Mouse (Mus musculus): ENCODE data around the gene Tubg1. TPM values are rescaled to one million over a fixed set of nuclear protein-coding genes. Genes with fewer than 3 reads are reported as not detected.

Gene Tubg1
- 10 to 100 TPM; 52.1 to 52.7 TPM for total RNA-seq (2021)
- long read RNA-seq, experiment 1, transcript Tubg1-201 (11 exons, 1,802 nt), result major isoform, 89 of 102 reads
- long read RNA-seq, experiment 1, partial matches to known transcripts, result 3 of 102 reads
- long read RNA-seq, experiment 1, other reads (novel, unspliced or antisense), result 10 of 102 reads
- long read RNA-seq, experiment 2, transcript Tubg1-201 (11 exons, 1,802 nt), result major isoform, 107 of 121 reads
- long read RNA-seq, experiment 2, partial matches to known transcripts, result 5 of 121 reads
- long read RNA-seq, experiment 2, other reads (novel, unspliced or antisense), result 9 of 121 reads

DNA sequence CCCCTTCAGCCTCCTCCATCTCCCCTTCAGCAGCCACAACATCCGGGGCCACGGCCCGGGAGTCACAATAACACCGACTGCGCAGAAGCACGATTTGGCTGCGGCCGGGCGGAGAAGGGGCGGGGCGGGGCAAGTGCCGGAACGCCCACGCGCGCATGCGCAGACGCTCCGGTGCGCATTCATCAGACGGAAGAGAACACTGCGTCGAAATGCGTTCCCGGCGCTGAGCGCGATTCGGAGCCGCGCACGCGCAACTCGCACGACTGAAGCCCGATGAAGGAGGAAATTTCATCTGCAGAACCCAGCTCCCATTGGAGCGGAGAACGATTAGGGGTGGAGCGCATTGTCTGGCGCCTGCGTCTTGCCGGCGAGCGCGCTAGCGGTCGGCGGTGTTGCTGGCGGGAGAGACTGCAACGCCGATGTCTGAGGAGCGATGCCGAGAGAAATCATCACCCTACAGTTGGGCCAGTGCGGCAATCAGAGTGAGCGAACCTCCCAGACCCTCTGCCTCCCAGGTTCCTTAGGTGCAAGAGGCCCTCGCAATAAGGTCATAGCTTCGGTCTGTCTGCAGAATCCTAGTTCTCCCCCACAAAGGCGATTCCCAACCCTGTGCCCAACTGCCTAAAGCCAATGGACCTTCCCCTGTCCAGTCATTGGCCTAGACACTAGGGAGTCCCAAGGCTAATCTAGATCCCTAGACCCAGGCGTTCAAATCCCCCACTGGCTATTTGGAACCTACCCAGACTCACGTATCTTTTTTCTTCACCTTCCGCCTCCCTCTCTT, at the start of gene Tubg1, which contains the start of gene Retreg3:
Gene Tubg1 (plus strand): TSS at position 178 of the 784 bp plus-strand sequence.
Gene Retreg3 (minus strand): TSS at position 133 of the 784 bp plus-strand sequence.
- intact Hi-C loops (cut with DNase I), result loop anchor here (10.0 kb wide), 1 partner anchor 55 kb away; the partner anchor contains the start of genes Ccr10, Cntnap1 and Plekhh3
- peak; percentile 99 to 100 for DNase-seq (ENCODE audit: low spot score in 2 of 2)

DNA sequence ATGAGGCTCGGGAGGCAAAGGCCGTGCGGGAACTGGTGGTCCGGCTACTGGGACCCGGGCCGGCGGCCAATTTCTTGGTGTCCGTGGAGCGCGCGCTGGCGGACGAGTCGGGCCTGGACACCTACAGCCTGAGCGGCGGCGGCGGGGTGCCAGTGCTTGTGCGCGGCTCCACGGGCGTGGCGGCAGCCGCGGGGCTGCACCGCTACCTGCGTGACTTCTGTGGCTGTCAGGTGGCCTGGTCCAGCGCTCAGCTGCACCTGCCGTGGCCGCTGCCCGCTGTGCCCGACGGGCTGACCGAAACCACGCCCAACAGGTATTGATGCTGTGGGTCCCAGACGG, 49.6 kb upstream of the Tubg1 start:
- intact Hi-C loops (cut with DNase I), result no loop called here
- no peak for DNase-seq (ENCODE audit: low spot score in 2 of 2)

GRCm38 (mm10) chr11:101070987-101071386, 48.8 kb upstream of the Tubg1 start:
- intact Hi-C loops (cut with DNase I), result no loop called here
- DNase-seq (ENCODE audit: low spot score in 2 of 2), result no peak

GRCm38 (mm10) chr11:101071810-101072428, 47.8 kb upstream of the Tubg1 start:
- intact Hi-C loops (cut with DNase I), result no loop called here
- DNase-seq (ENCODE audit: low spot score in 2 of 2), result no peak

GRCm38 (mm10) chr11:101078121-101078520, 41.6 kb upstream of the Tubg1 start, which contains the start of gene Hsd17b1:
Gene Hsd17b1 (plus strand): TSS chr11:101078411.
- intact Hi-C loops (cut with DNase I), result no loop called here
- no peak for DNase-seq (ENCODE audit: low spot score in 2 of 2)

DNA sequence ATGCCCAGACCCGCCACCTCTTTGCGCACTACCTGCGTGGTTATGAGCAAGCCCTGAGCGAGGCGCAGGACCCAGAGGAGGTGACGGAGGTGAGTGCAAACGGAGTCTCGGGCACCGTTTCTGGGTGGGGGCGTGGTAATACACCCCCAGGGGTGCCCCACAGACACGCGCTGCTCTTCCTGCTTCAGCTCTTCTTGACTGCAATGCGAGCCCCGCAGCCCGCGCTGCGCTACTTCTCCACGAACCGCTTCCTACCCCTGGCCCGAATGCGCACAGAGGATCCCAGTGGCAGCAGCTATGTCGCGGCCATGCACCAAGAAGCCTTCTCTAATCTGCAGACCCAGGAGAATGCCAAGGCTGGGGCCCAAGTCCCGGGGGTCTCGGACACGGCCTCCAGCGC, 40.0 kb upstream of the Tubg1 start:
- intact Hi-C loops (cut with DNase I), result no loop called here
- DNase-seq (ENCODE audit: low spot score in 2 of 2), result no peak

GRCm38 (mm10) chr11:101080421-101080820, 39.3 kb upstream of the Tubg1 start:
- no peak for DNase-seq (ENCODE audit: low spot score in 2 of 2)
- intact Hi-C loops (cut with DNase I), result no loop called here

- no peak for DNase-seq (ENCODE audit: low spot score in 2 of 2)
- intact Hi-C loops (cut with DNase I), result no loop called here
Observed at GRCm38 (mm10) chr11:101081659-101082058, 38.1 kb upstream of the Tubg1 start.

- intact Hi-C loops (cut with DNase I), result no loop called here
- DNase-seq (ENCODE audit: low spot score in 2 of 2), result peak; percentile 92 to 94
Observed at GRCm38 (mm10) chr11:101082208-101083082, 37.3 kb upstream of the Tubg1 start, which contains the start of gene Coasy. Gene Coasy (plus strand): TSS chr11:101082565.

DNA sequence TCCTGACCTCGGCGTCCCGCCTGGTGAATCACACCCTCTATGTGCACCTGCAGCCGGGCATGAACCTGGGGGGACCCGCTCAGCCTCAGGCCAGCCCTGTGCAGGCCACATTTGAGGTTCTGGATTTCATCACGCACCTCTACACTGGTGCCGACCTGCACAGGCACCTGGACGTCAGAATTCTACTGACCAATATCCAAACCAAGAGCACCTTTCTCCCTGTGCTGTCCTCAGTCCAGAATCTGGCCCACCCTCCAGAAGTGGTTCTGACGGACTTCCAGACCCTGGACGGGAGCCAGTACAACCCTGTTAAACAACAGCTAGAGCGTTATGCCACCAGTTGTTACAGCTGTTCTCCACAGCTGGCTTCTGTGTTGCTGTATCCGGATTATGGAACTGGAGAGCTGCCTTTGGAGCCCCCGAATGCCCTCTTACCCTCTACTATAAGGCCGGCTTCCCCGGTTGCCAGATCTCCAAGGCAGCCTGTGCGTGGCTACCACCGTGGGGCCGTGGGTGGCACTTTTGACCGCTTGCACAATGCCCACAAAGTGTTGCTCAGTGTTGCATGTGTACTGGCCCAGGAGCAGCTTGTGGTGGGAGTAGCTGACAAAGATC, 36.5 kb upstream of the Tubg1 start:
- intact Hi-C loops (cut with DNase I), result no loop called here
- DNase-seq (ENCODE audit: low spot score in 2 of 2), result no peak

GRCm38 (mm10) chr11:101084246-101084645, 35.5 kb upstream of the Tubg1 start:
- intact Hi-C loops (cut with DNase I), result no loop called here
- no peak for DNase-seq (ENCODE audit: low spot score in 2 of 2)

DNA sequence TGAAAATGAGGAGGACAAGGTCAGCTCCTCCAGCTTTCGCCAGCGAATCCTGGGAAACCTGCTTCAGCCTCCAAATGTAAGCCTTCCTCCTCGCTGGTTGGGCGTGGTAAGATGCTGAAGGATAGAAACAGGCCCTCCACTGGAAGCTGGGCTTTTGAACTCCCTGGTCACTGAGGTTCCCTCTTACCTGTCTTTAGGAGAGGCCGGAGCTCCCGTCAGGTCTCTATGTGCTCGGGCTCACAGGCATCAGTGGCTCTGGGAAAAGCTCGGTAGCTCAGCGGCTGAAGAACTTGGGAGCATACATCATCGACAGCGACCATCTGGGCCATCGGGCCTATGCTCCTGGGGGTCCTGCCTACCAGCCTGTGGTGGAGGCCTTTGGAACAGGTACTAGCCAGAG, 34.9 kb upstream of the Tubg1 start:
- no peak for DNase-seq (ENCODE audit: low spot score in 2 of 2)
- intact Hi-C loops (cut with DNase I), result no loop called here

- DNase-seq (ENCODE audit: low spot score in 2 of 2), result no peak
- intact Hi-C loops (cut with DNase I), result no loop called here
Observed at GRCm38 (mm10) chr11:101085617-101086322, 34.0 kb upstream of the Tubg1 start.

GRCm38 (mm10) chr11:101086323-101086674, 33.4 kb upstream of the Tubg1 start:
- intact Hi-C loops (cut with DNase I), result no loop called here
- DNase-seq (ENCODE audit: low spot score in 2 of 2), result no peak

DNA sequence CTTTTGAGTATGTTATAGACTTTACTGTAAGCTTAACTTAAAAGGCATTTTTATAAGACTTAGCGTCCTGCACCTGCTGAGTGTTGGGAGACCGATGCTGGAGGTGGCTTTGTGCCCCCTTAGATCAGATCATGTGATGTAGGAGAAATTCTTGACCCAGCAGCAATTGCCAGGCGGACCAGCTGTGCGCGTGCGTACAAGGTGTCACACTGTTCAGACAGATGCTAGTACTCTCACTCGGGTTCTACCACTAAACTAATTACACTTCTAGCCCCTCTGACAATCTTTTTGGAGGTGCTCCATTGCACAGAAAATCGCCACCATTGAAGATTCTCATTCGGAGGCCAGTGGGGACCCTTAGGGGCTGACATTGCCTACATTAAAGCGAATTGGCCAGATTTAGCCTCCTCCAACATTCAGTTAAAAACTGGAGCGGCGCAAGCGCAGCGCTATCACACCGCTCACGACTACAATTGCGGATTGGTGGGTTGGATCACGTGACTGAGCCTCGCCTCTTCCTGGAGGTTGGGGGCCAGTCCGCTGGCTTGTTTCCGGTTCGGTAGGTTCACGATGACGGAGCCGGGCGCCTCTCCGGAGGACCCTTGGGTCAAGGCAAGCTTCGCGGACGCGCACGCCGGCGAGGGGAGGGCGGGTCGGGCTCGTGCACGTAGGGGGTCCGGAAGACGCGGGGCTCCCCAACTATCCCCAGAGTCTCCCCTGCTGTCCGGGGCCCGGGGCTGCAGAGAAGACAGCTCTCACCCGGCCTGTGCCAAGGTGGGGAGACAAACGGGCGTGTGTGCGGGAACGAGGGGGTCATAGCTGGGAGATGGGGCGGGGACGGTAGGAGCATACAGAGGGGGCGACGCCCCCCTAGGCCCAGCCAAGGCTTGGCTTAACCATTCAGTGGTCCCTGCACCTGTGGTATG, 32.7 kb upstream of the Tubg1 start, which contains the start of gene Mlx:
Gene Mlx (plus strand): TSS at position 522 of the 926 bp plus-strand sequence.
- DNase-seq (ENCODE audit: low spot score in 2 of 2), result peak; percentile 94 to 95
- intact Hi-C loops (cut with DNase I), result no loop called here

GRCm38 (mm10) chr11:101087682-101088055, 32.1 kb upstream of the Tubg1 start:
- DNase-seq (ENCODE audit: low spot score in 2 of 2), result no peak
- intact Hi-C loops (cut with DNase I), result no loop called here

DNA sequence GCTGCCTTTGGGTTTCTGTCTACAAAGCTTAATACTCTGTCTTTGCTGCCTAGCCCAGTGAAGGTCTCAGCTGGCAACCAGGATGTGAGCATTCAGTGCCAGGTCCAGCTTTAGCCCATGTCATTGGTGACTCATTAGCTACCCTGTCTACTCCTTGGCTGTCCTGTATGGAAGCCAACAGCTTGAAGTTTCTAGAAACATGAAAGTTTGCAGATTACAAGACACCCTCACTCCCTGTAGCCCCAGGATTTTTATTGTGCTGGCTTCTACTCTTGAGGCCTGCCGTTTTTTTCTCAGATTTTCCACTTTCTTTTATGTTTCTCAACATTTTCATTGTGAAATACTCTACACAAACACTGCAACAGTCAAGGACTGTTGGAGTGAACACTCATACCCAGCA, 29.8 kb upstream of the Tubg1 start:
- no peak for DNase-seq (ENCODE audit: low spot score in 2 of 2)
- intact Hi-C loops (cut with DNase I), result no loop called here

Measured in left cerebral cortex, postnatal 14 days (tissue).